Mouse (Mus musculus) adrenal gland, postnatal 14 days (tissue): ENCODE results near the gene Fcrla. TPM values are rescaled to one million over a fixed set of nuclear protein-coding genes. Genes with fewer than 3 reads are reported as not detected.

ENCODE experiments used
- DNase-seq: peaks from one replicate; pipeline ENCODE4 v3.0.0; 2021; ENCODE audit warnings: mixed read lengths
- total RNA-seq: library from RNA; stranded (reverse); gene quantifications from 2 replicates; pipeline ENCODE4 v1.2.3, GENCODE M21; 2021

Fcrla gene
- total RNA-seq, 1 experiment from 2014 or later, result 2.0 TPM

DNA sequence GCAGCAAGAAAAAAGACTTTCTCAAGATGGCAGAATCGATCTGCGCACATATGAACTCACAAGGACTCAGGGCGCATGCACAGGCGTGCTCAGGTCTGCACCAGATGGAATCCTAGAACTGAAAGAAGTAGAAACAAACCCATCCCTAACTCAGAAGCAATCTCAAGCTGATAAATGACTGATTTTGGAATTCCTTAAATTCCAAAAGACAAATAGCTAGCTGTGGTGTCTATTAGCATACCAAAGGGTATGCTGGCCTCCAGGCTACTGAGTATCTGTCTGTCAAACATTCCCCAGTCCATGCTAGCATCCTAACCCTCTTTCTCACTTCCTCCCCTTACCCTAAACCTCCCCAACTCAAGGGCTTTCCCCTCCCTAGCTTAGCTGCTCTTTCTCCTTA, 38.1 kb downstream of the Fcrla start:
- no peak for DNase-seq

DNA sequence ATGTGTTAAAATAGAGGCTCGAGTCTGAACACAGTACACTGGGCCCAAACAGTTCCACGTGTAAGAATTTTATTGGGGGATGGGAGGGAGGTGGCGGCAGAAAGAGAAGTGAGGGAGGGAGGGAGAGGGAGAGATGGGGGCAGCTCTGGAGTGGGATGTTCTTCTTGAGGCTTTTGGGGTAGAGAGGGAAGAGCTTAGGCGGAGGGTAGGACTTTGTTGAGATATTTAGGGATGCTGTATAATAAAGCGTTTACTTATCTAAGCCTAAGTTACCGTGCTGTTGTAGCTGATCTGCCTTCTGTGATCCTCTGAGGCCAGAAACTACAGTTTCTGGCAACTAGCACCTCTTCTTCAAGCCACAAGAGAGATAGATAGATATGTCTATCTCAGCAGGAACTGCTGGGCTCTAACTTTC, 41.3 kb downstream of the Fcrla start:
- DNase-seq, result no peak

DNA sequence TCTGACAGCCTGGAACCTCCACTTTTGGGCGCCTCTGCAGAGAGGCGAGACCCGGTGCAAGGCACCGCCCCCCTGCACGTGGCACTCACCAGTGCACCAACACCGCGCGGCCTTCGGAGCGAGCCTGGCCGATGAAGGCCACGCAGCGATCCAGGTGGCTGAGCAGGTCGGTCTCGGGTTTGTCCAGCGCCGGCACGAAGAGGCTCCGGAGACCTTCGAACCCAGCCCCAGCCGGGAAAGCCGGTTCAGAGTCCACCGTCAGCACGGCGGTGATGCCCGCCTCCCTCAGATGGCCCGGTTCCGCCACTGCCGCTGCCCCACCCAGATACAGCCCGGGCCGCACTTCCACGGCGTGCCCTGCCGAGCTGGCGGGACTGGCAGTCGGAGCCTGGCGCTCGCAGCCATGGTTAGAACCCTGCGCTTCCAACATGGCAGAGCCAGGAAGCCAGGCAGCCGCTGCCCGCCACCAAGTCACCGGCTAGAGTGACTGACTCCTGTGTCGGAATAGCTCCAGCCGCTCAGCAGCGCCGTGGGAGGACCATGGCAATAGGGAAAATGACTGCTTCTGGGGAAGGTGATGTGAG, 42.3 kb downstream of the Fcrla start, which contains the start of the genes Gm26620 and Dusp12:
Gene Gm26620 (plus strand): TSS at position 88 of the 584 bp plus-strand sequence.
Gene Dusp12 (minus strand): TSS at position 563 of the 584 bp plus-strand sequence.
- peak; percentile 93 for DNase-seq

- DNase-seq, result no peak
Measured at GRCm38 (mm10) chr1:170884390-170884789, 43.0 kb downstream of the Fcrla start.

GRCm38 (mm10) chr1:170882915-170883485, 44.4 kb downstream of the Fcrla start:
- DNase-seq, result no peak

- peak; percentile 54 for DNase-seq
Measured at GRCm38 (mm10) chr1:170876906-170877305, 50.5 kb downstream of the Fcrla start.

DNA sequence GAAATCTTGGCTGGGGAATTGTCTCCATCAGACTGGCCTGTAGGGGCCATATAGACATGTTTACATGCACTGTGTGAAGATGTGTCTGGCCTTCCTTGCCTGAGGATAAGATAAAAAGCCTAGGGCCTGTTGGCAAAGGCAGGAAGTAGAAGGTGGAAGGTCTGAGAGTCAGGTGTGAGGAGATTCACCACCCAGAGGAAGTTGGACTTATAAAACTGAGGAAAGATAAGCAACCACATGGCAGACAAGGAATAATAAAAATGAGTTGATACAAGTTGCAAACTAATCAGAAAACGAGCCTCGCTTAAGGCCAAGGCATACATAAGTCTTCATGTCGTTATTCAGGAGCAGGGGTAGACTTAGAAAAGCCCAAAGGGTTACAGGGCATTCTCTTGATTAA, 51.7 kb downstream of the Fcrla start:
- no peak for DNase-seq

- DNase-seq, result no peak
Measured at GRCm38 (mm10) chr1:170871961-170872360, 55.4 kb downstream of the Fcrla start.

GRCm38 (mm10) chr1:170871402-170871801, 56.0 kb downstream of the Fcrla start:
- DNase-seq, result no peak

DNA sequence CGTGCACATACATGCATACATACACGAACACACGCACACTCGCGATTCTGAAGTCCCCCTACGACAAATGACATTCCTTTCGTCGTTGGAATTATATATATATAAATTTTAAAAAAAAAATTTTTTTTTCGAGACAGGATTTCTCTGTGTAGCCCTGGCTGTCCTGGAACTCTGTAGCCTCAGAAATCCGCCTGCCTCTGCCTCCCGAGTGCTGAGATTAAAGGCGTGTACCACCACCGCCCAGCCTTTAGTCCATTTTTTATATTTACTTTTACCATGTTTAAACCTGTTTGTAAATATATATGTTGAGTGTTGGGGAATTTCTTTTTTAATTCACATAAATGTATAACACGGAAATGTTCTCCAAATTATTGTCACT, 58.5 kb downstream of the Fcrla start:
- DNase-seq, result no peak

DNA sequence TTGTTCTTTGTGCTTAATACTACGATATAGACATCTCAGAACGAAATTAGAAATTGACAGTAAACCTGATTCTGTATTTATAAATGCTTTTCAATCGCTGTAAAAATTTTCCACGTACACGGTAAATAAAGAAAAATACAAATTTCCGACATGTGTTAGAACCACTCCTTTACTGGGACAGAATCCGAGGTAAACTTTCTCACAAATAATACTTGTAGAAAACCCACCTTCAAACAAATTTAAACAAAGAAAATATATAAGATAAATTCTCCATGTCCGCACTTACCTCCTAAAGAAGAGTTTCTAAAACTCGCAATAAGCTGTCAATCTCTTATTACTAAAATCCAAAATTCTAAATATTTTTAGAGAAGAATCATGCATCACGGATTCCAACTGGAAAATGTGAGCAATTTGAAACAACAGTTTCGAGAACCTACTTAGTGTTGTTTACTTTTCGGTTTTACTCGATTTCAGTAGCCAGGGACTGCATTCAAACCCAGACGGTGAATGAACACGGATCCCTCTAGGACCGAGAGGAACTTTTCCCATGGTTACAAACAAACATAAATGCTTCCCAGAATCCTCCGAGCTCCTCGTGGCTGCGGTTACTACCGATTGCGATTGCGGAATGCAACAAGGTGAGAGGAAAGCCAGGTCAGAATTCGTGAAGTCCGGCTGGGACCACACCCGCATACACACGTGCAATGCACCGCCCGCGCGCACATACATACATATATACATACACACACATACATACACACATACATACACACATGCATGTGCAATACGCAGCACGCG, 59.1 kb downstream of the Fcrla start:
- peak; percentile 76 for DNase-seq

GRCm38 (mm10) chr1:170867691-170868105, 59.7 kb downstream of the Fcrla start, which contains the start of gene Atf6:
Gene Atf6, minus strand, starts transcription at chr1:170867771.
- DNase-seq, result peak; percentile 98

Other genes with a start within 250 kb of the Fcrla start
- 31.5 and 33.0 TPM in 2 replicates for gene Atf6, start 59.8 kb downstream of the Fcrla start, total RNA-seq
- 0.44 and 0.64 TPM in 2 replicates for gene Gm26620, start 42.5 kb downstream of the Fcrla start, total RNA-seq
- 11.9 and 17.5 TPM in 2 replicates for gene Dusp12, start 42.0 kb downstream of the Fcrla start, total RNA-seq
- gene Fcrlb, start 14.6 kb downstream of the Fcrla start, total RNA-seq, result not detected in 2 replicates
- gene Fcgr2b, start 49.0 kb upstream of the Fcrla start, total RNA-seq, result 7.9 and 9.2 TPM in 2 replicates
- 0.49 and 0.89 TPM in 2 replicates for gene Fcgr4, start 91.3 kb upstream of the Fcrla start, total RNA-seq
- gene Fcgr3, start 137.4 kb upstream of the Fcrla start, total RNA-seq, result 8.1 and 10.3 TPM in 2 replicates
- 0.71 and 1.9 TPM in 2 replicates for gene Cfap126, start 186.3 kb upstream of the Fcrla start, total RNA-seq
- gene Sdhc, start 223.0 kb upstream of the Fcrla start, total RNA-seq, result 733 and 773 TPM in 2 replicates
- gene Mpz, start 223.1 kb upstream of the Fcrla start, total RNA-seq, result 1.5 and 3.2 TPM in 2 replicates